Mouse (Mus musculus): ENCODE results near the gene Gm10972. TPM values are rescaled to one million over a fixed set of nuclear protein-coding genes. Genes with fewer than 3 reads are reported as not detected.
A peak's percentile ranks its signal among the peaks of the same experiment; 100 is the strongest.

Gene Gm10972
- polyA plus RNA-seq, 1 experiment from 2014 or later, result not detected

GRCm38 (mm10) chr3:94612274-94612673 is 30.6 kb upstream of the Gm10972 start:
- 85% methylated on average over 1 of the region's 1 CpGs for WGBS
- Histone ChIP-seq H3K27me3 (ENCODE audit: control insufficient read depth, insufficient read depth, low read length) (no peaks in the 10 kb centered on the region), H3K9me3 (replicated peaks; ENCODE audit: control insufficient read depth, low read length) (no peaks in the 10 kb centered on the region), H3K9ac (replicated peaks; ENCODE audit: low read length) (no peak overlapping the region), H3K4me1 (ENCODE audit: control insufficient read depth, insufficient read depth, low read length) (no peaks in the 10 kb centered on the region), H3K36me3 (replicated peaks; ENCODE audit: control insufficient read depth, insufficient read depth, low read depth, low read length) (no peaks in the 10 kb centered on the region), H3K27ac (replicated peaks; ENCODE audit: low read depth, low read length) (no peak overlapping the region), H3K4me2 (ENCODE audit: low read depth, low read length) (no peak overlapping the region), H3K4me3 (ENCODE audit: low read depth, low read length) (no peak overlapping the region)
- ATAC-seq (replicated peaks; ENCODE audit: insufficient number of reproducible peaks, low FRiP score, low TSS enrichment, low read depth), result no peak
- no peak for DNase-seq (ENCODE audit: low spot score)

GRCm38 (mm10) chr3:94613258-94613878 is 29.5 kb upstream of the Gm10972 start:
- Histone ChIP-seq H3K9ac (replicated peaks; ENCODE audit: low read length) (no peak overlapping the region), H3K4me1 (ENCODE audit: control insufficient read depth, insufficient read depth, low read length) (no peaks in the 10 kb centered on the region), H3K36me3 (replicated peaks; ENCODE audit: control insufficient read depth, insufficient read depth, low read depth, low read length) (no peaks in the 10 kb centered on the region), H3K27me3 (ENCODE audit: control insufficient read depth, insufficient read depth, low read length) (no peaks in the 10 kb centered on the region), H3K27ac (replicated peaks; ENCODE audit: low read depth, low read length) (no peak overlapping the region), H3K4me3 (ENCODE audit: low read depth, low read length) (no peak overlapping the region), H3K4me2 (ENCODE audit: low read depth, low read length) (no peak overlapping the region), H3K9me3 (replicated peaks; ENCODE audit: control insufficient read depth, low read length) (no peaks in the 10 kb centered on the region)
- 67% methylated on average over 7 of the region's 7 CpGs for WGBS
- DNase-seq (ENCODE audit: low spot score), result no peak
- ATAC-seq (replicated peaks; ENCODE audit: insufficient number of reproducible peaks, low FRiP score, low TSS enrichment, low read depth), result no peak

DNA sequence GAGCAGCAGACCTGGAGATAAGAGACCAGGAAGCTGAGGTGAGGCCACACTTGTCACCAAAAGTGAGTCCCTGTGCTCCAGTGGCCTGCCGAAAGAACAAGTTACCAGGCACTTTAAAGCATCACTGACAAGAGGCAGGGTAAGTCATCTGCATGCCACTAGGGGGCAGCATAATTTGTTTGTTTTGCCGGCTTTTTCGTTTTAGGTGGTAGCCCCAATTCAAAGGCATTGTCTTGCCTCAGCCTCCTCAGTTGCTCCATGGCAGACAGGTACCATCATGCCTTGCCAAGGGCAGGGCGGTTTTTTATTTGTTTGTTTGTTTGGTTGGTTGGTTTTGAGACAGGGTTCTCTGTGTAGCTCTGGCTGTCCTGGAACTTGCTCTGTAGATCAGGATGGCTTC is 26.2 kb upstream of the Gm10972 start:
- Histone ChIP-seq H3K36me3 (replicated peaks; ENCODE audit: control insufficient read depth, insufficient read depth, low read depth, low read length) (no peaks in the 10 kb centered on the region), H3K4me2 (ENCODE audit: low read depth, low read length) (no peak overlapping the region), H3K9ac (replicated peaks; ENCODE audit: low read length) (no peak overlapping the region), H3K4me3 (ENCODE audit: low read depth, low read length) (no peak overlapping the region), H3K27me3 (ENCODE audit: control insufficient read depth, insufficient read depth, low read length) (no peaks in the 10 kb centered on the region), H3K27ac (replicated peaks; ENCODE audit: low read depth, low read length) (no peak overlapping the region), H3K4me1 (ENCODE audit: control insufficient read depth, insufficient read depth, low read length) (no peaks in the 10 kb centered on the region), H3K9me3 (replicated peaks; ENCODE audit: control insufficient read depth, low read length) (no peaks in the 10 kb centered on the region)
- no peak for ATAC-seq (replicated peaks; ENCODE audit: insufficient number of reproducible peaks, low FRiP score, low TSS enrichment, low read depth)
- 54% methylated on average over 4 of the region's 4 CpGs for WGBS
- DNase-seq (ENCODE audit: low spot score), result peak; percentile 49

GRCm38 (mm10) chr3:94621740-94622507 is 21.0 kb upstream of the Gm10972 start:
- Histone ChIP-seq H3K9ac (replicated peaks; ENCODE audit: low read length) (no peak overlapping the region), H3K4me2 (ENCODE audit: low read depth, low read length) (no peak overlapping the region), H3K36me3 (replicated peaks; ENCODE audit: control insufficient read depth, insufficient read depth, low read depth, low read length) (no peaks in the 10 kb centered on the region), H3K4me1 (ENCODE audit: control insufficient read depth, insufficient read depth, low read length) (no peaks in the 10 kb centered on the region), H3K4me3 (ENCODE audit: low read depth, low read length) (no peak overlapping the region), H3K27ac (replicated peaks; ENCODE audit: low read depth, low read length) (no peak overlapping the region), H3K9me3 (replicated peaks; ENCODE audit: control insufficient read depth, low read length) (no peaks in the 10 kb centered on the region), H3K27me3 (ENCODE audit: control insufficient read depth, insufficient read depth, low read length) (no peaks in the 10 kb centered on the region)
- no peak for DNase-seq (ENCODE audit: low spot score)
- no peak for ATAC-seq (replicated peaks; ENCODE audit: insufficient number of reproducible peaks, low FRiP score, low TSS enrichment, low read depth)
- 84% methylated on average over 11 of the region's 11 CpGs for WGBS

DNA sequence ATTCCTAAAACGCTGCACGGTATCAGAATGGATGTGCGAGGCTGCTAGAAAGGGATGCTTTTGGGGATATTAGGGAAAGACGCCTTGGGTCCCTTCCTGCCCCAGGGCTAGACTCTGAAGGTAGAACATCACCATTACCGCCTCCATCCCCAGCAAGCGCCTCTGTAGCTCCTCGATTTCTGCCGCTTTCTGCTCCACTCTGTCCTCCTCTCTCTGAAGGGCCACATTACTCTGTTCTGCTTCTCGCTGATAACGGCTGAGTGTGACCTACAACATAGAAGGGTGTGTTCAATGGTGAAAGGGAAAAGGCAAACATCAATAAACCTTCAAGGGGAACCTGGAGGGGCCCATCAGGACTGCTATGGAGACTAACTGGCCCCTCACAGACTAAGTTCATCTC is 20.4 kb upstream of the Gm10972 start:
- no peak for DNase-seq (ENCODE audit: low spot score)
- Histone ChIP-seq H3K4me1 (ENCODE audit: control insufficient read depth, insufficient read depth, low read length) (no peaks in the 10 kb centered on the region), H3K9ac (replicated peaks; ENCODE audit: low read length) (no peak overlapping the region), H3K4me3 (ENCODE audit: low read depth, low read length) (no peak overlapping the region), H3K27ac (replicated peaks; ENCODE audit: low read depth, low read length) (no peak overlapping the region), H3K9me3 (replicated peaks; ENCODE audit: control insufficient read depth, low read length) (no peaks in the 10 kb centered on the region), H3K36me3 (replicated peaks; ENCODE audit: control insufficient read depth, insufficient read depth, low read depth, low read length) (no peaks in the 10 kb centered on the region), H3K27me3 (ENCODE audit: control insufficient read depth, insufficient read depth, low read length) (no peaks in the 10 kb centered on the region), H3K4me2 (ENCODE audit: low read depth, low read length) (no peak overlapping the region)
- 87% methylated on average over 10 of the region's 10 CpGs for WGBS
- ATAC-seq (replicated peaks; ENCODE audit: insufficient number of reproducible peaks, low FRiP score, low TSS enrichment, low read depth), result no peak

DNA sequence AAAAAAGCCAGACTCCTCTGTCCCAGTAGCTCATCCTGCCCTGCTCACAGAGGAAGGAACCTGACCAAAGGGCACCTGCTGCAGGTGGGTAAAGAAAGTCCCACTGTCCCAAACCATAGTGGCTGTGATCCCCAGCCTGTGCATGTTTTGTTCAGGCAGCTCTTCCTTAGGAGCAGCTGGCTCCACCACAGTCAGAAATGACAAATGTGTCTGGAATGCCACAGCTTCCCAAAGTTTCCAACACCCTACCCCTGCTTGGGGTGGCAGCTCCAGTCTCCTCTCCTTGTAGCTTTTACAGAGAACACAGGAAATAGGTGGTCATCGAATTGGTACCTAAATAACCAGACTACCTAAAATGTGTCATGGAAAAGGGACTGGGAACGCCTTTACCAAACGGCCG is 18.6 kb upstream of the Gm10972 start:
- Histone ChIP-seq H3K4me2 (ENCODE audit: low read depth, low read length) (no peak overlapping the region), H3K4me3 (ENCODE audit: low read depth, low read length) (no peak overlapping the region), H3K9ac (replicated peaks; ENCODE audit: low read length) (no peak overlapping the region), H3K27me3 (ENCODE audit: control insufficient read depth, insufficient read depth, low read length) (no peaks in the 10 kb centered on the region), H3K27ac (replicated peaks; ENCODE audit: low read depth, low read length) (no peak overlapping the region), H3K4me1 (ENCODE audit: control insufficient read depth, insufficient read depth, low read length) (no peaks in the 10 kb centered on the region), H3K36me3 (replicated peaks; ENCODE audit: control insufficient read depth, insufficient read depth, low read depth, low read length) (no peaks in the 10 kb centered on the region), H3K9me3 (replicated peaks; ENCODE audit: control insufficient read depth, low read length) (no peaks in the 10 kb centered on the region)
- ATAC-seq (replicated peaks; ENCODE audit: insufficient number of reproducible peaks, low FRiP score, low TSS enrichment, low read depth), result no peak
- WGBS, result 88% methylated on average over 4 of the region's 4 CpGs
- no peak for DNase-seq (ENCODE audit: low spot score)

- H3K27ac ChIP-seq (replicated peaks; ENCODE audit: low read depth, low read length), result no peak overlapping the region
- DNase-seq (ENCODE audit: low spot score), result no peak
Measured at GRCm38 (mm10) chr3:94628712-94629111, 14.2 kb upstream of the Gm10972 start.

DNA sequence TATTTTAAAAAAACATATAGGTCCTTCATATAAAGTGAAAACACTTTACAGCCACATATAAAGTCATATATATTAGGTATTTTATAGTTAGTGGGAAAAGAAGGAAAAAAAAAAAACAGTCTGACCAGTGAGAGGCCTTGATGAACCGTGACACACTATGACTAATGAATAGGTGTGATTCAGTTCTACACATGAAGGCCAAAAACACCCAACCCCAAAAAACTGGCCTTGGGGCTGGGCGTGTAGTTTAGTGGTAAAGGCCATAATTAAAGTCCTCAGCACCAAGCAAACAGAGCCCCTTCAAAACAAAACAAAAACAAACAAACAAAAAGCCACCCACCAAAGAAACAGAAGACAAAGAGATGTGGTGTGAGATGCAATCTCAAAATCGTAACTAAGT is 13.0 kb upstream of the Gm10972 start:
- no peaks in the 10 kb centered on the region for H3K36me3 ChIP-seq (replicated peaks; ENCODE audit: control insufficient read depth, insufficient read depth, low read depth, low read length)
- WGBS, result 76% methylated on average over 3 of the region's 3 CpGs

More at GRCm38 (mm10) chr3:94628712-94629111, 14.2 kb upstream of the Gm10972 start:
- Histone ChIP-seq H3K9ac (replicated peaks; ENCODE audit: low read length) (no peak overlapping the region), H3K27me3 (ENCODE audit: control insufficient read depth, insufficient read depth, low read length) (no peaks in the 10 kb centered on the region), H3K36me3 (replicated peaks; ENCODE audit: control insufficient read depth, insufficient read depth, low read depth, low read length) (no peaks in the 10 kb centered on the region), H3K9me3 (replicated peaks; ENCODE audit: control insufficient read depth, low read length) (no peaks in the 10 kb centered on the region), H3K4me2 (ENCODE audit: low read depth, low read length) (no peak overlapping the region), H3K4me1 (ENCODE audit: control insufficient read depth, insufficient read depth, low read length) (no peaks in the 10 kb centered on the region), H3K4me3 (ENCODE audit: low read depth, low read length) (no peak overlapping the region)
- ATAC-seq (replicated peaks; ENCODE audit: insufficient number of reproducible peaks, low FRiP score, low TSS enrichment, low read depth), result no peak
- WGBS, result 94% methylated on average over 5 of the region's 5 CpGs

More for the DNA sequence above, 13.0 kb upstream of the Gm10972 start:
- ATAC-seq (replicated peaks; ENCODE audit: insufficient number of reproducible peaks, low FRiP score, low TSS enrichment, low read depth), result no peak
- no peaks in the 10 kb centered on the region for H3K9me3 ChIP-seq (replicated peaks; ENCODE audit: control insufficient read depth, low read length)
- H3K27me3 ChIP-seq (ENCODE audit: control insufficient read depth, insufficient read depth, low read length), result no peaks in the 10 kb centered on the region
- no peak overlapping the region for H3K27ac ChIP-seq (replicated peaks; ENCODE audit: low read depth, low read length)
- H3K4me3 ChIP-seq (ENCODE audit: low read depth, low read length), result no peak overlapping the region
- no peak overlapping the region for H3K9ac ChIP-seq (replicated peaks; ENCODE audit: low read length)
- H3K4me2 ChIP-seq (ENCODE audit: low read depth, low read length), result no peak overlapping the region
- DNase-seq (ENCODE audit: low spot score), result no peak
- no peaks in the 10 kb centered on the region for H3K4me1 ChIP-seq (ENCODE audit: control insufficient read depth, insufficient read depth, low read length)
